Mouse (Mus musculus) limb, embryonic 12.5 days (tissue): Measurements from ENCODE around the gene Zbtb21. TPM values are rescaled to one million over a fixed set of nuclear protein-coding genes. Genes with fewer than 3 reads are reported as not detected.
A peak's percentile ranks its signal among the peaks of the same experiment; 100 is the strongest.

Source experiments
- ATAC-seq: fragments of 200-750 bp; cut with Nextera tagmentation; 2 replicates; pipeline ENCODE4 v1.8.0; 2017; ENCODE audit warnings: low read depth, moderate TSS enrichment; ENCODE audit not compliant: insufficient number of reproducible peaks, insufficient read depth, low FRiP score, low TSS enrichment
- H3K27ac ChIP-seq: fragments of 300-500 bp; sonication (generic); 2 replicates; pipeline ENCODE4 v1.5.1; 2016; ENCODE audit warnings: mild to moderate bottlenecking, moderate library complexity
- H3K27me3 ChIP-seq: fragments of 300-500 bp; sonication (generic); 2 replicates; pipeline ENCODE4 v1.6.1; 2016; ENCODE audit warnings: mild to moderate bottlenecking, moderate library complexity
- H3K36me3 ChIP-seq: fragments of 300-500 bp; sonication (generic); 2 replicates; pipeline ENCODE4 v1.6.1; 2016; ENCODE audit warnings: mild to moderate bottlenecking, moderate library complexity
- H3K4me1 ChIP-seq: fragments of 300-500 bp; sonication (generic); replicated peaks from 2 replicates; pipeline ENCODE4 v1.6.1; 2016
- H3K4me2 ChIP-seq: fragments of 300-500 bp; sonication (generic); 2 replicates; pipeline ENCODE4 v1.6.1; 2016; ENCODE audit warnings: mild to moderate bottlenecking, moderate library complexity
- H3K4me3 ChIP-seq: fragments of 300-500 bp; sonication (generic); replicated peaks from 2 replicates; pipeline ENCODE4 v1.5.1; 2016; ENCODE audit warnings: mild to moderate bottlenecking
- H3K9ac ChIP-seq: fragments of 300-500 bp; sonication (generic); replicated peaks from 2 replicates; pipeline ENCODE4 v1.6.1; 2016; ENCODE audit warnings: mild to moderate bottlenecking, moderate library complexity
- H3K9me3 ChIP-seq: fragments of 300-500 bp; sonication (generic); 2 replicates; pipeline ENCODE4 v1.6.1; 2016; ENCODE audit warnings: mild to moderate bottlenecking, moderate library complexity
- WGBS: fragments of 180-500 bp; shearing (Covaris S2); methylation state at CpG from one replicate; pipeline ENCODE4 v1.1.7; 2016; 5-methylcytosine and 5-hydroxymethylcytosine counted together
- polyA plus RNA-seq: library from polyadenylated mRNA; unstranded; fragments of >200 nt; fragmentation: Nextera tagmentation; extraction: Ambion mirVana; gene quantifications from 2 replicates; pipeline ENCODE4 v1.2.1, GENCODE M21; 2016

Zbtb21 gene
- polyA plus RNA-seq, 1 experiment from 2014 or later: 14.0 TPM

DNA sequence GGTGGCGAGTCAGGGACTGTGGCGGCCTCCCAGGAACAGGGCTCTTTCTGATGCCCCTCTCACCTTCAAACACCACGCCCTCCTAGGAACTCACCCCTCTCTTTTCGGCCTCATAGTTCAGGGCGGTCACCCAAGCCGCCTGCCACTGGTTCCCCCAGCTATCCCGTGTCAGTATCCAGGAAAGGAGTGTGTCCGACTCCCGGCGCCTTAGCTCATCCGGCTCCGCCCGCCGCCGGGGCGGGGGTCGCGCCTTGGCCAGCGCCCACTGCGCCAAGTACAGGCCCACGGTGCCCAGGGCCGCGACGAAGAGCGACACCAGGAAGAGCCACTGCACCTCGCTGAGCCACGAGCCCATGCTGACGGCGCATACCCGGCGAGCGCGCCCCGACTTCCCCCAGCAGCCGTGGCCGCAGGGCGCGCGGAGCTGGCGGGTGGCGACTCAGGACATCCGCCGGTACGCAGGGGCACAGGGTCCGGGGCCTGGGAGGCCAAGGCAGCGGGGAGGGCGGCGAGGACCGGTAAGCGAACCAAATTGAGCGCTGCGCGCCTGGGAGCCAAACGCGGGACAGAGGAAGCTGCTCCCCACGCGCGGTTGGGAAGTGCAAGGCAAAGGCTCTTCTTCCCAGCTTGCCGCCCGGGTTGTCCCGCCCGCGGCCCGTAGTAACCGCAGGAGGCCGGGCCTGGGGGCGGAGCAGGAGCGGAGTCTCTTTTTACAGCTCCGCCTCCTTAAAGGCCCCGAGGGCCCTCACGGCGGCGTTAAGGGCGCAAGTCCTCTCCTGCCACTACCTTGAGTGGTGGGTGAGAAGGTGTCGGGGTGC, 40.3 kb downstream of the Zbtb21 start:
- Histone ChIP-seq H3K4me1 (peaks cover 8% of the 10 kb centered on the region), H3K4me2 (peak overlapping the region; percentile 89), H3K9me3 (no peaks in the 10 kb centered on the region), H3K9ac (peak overlapping the region; percentile 79), H3K27ac (peak overlapping the region; percentile 75), H3K27me3 (no peaks in the 10 kb centered on the region), H3K4me3 (peak overlapping the region; percentile 90), H3K36me3 (no peaks in the 10 kb centered on the region)
- ATAC-seq: peak; percentile 91
- WGBS: 1% methylated on average over 72 of the region's 75 CpGs

DNA sequence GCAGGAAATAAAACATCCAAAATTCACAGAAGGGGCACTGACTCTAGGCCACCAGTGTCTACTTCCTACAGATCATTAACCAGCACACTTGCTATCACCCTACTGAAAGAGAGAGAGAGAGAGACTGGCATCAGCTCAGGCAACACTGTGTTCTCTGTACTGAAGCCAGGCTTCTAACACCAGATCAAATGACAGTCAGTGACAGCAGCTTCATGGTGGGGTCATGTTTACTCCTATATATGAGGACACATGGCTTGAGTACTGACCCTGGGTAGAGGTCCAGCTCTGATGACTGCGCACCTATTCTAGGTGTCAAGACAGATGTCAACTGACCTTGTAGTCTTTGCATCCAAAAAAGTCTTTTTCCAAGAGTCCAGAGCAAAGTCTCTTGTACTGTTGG, 41.8 kb downstream of the Zbtb21 start:
- Histone ChIP-seq H3K27ac (no peak overlapping the region), H3K4me2 (no peak overlapping the region), H3K4me3 (no peak overlapping the region), H3K4me1 (peaks cover 8% of the 10 kb centered on the region), H3K36me3 (no peaks in the 10 kb centered on the region), H3K27me3 (no peaks in the 10 kb centered on the region), H3K9me3 (no peaks in the 10 kb centered on the region), H3K9ac (no peak overlapping the region)
- no peak for ATAC-seq
- WGBS: 97% methylated on average over 1 of the region's 1 CpGs

DNA sequence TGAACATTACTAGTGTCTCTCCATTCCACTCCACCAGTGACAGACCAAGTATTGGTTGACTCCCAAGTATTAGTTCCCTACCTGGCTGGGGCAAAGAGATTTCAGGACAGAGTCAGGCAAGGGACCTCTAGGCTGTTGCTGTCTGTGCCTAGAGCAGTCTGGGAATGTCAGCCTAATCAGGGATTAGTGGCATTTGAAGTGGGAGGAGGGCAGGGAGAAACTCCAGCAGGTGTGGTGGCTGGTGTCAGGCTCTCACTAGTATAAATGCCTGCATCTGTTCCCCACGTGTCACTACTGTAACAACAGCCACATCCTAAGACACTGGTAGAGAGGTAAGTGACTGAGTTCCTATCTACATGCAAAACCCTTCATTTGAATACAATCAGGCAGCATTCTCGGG, 42.6 kb downstream of the Zbtb21 start:
- Histone ChIP-seq H3K9ac (no peak overlapping the region), H3K36me3 (no peaks in the 10 kb centered on the region), H3K27me3 (no peaks in the 10 kb centered on the region), H3K4me1 (peaks cover 8% of the 10 kb centered on the region), H3K27ac (no peak overlapping the region), H3K4me2 (no peak overlapping the region), H3K9me3 (no peaks in the 10 kb centered on the region), H3K4me3 (no peak overlapping the region)
- ATAC-seq: no peak
- WGBS: 33% methylated on average over 2 of the region's 2 CpGs

DNA sequence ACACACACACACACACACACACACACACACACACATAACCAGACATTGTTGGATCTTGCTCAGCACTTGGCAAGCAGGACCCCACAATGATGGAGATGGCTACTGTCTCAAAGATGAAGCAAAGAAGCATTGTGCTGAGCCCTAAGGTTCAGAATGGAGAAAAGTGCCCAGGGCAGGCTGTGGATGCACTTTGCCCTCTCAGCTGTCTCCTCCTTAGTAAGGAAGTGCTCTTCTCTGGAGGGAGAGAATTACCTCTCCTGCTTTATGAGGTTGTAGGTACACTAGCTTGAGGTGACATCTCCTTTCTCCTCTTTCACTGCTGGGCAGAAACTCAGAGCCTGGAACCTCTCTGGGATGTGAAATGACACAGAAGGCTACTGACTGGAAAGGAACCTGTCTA, 49.5 kb downstream of the Zbtb21 start:
- Histone ChIP-seq H3K4me3 (no peak overlapping the region), H3K27me3 (no peaks in the 10 kb centered on the region), H3K27ac (no peak overlapping the region), H3K9ac (no peak overlapping the region), H3K36me3 (no peaks in the 10 kb centered on the region), H3K4me2 (no peak overlapping the region), H3K4me1 (no peaks in the 10 kb centered on the region), H3K9me3 (no peaks in the 10 kb centered on the region)
- no peak for ATAC-seq

DNA sequence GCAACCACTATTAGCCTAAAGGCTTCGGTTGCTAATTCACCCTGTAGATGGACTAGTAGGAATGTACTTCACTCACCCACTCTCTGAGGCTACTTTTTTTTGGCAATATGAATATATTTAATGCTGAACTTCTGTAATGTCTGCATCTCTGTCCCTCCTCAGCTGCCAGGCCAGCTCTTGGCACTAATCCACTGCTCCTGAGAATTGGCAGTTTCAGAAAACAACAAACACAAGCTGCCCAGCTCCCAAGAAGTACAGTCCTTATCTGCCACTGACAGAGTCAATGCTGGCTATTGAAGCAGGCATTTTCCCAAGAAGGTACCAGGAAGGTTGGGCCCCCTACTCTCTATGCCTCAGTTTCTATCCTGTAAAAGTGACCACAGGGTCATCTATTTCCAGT, 53.1 kb downstream of the Zbtb21 start:
- no peak overlapping the region for H3K9ac ChIP-seq
- no peak overlapping the region for H3K27ac ChIP-seq
- ATAC-seq: no peak
- no peak overlapping the region for H3K4me3 ChIP-seq
- H3K36me3 ChIP-seq: no peaks in the 10 kb centered on the region
- no peak overlapping the region for H3K4me2 ChIP-seq
- H3K27me3 ChIP-seq: no peaks in the 10 kb centered on the region
- H3K9me3 ChIP-seq: no peaks in the 10 kb centered on the region
- WGBS: 81% methylated on average over 1 of the region's 1 CpGs
- H3K4me1 ChIP-seq: no peaks in the 10 kb centered on the region

DNA sequence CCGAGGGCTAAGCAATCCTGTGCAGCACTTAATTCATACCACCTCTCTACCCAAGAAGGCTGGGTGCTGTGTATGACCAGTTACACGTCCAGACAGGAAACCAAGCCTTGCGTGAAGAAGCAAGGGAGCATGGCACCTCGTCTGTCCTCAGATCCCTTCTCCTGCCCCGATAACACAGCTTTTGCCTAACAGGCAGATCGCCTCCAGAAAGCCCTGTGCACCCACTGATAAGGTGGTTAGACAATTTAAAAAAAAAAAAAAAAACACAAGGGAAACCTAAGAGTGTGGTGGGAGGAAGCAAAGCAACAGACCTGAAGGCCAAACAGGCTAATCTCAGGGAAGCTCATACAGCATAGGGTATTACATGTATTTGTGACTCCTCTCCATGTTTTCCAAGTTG, 54.9 kb downstream of the Zbtb21 start:
- no peaks in the 10 kb centered on the region for H3K27me3 ChIP-seq
- WGBS: 86% methylated on average over 6 of the region's 6 CpGs
- H3K9ac ChIP-seq: no peak overlapping the region
- H3K27ac ChIP-seq: no peak overlapping the region
- no peak overlapping the region for H3K4me3 ChIP-seq
- no peak overlapping the region for H3K4me2 ChIP-seq
- no peaks in the 10 kb centered on the region for H3K4me1 ChIP-seq
- no peaks in the 10 kb centered on the region for H3K36me3 ChIP-seq
- H3K9me3 ChIP-seq: no peaks in the 10 kb centered on the region
- no peak for ATAC-seq

DNA sequence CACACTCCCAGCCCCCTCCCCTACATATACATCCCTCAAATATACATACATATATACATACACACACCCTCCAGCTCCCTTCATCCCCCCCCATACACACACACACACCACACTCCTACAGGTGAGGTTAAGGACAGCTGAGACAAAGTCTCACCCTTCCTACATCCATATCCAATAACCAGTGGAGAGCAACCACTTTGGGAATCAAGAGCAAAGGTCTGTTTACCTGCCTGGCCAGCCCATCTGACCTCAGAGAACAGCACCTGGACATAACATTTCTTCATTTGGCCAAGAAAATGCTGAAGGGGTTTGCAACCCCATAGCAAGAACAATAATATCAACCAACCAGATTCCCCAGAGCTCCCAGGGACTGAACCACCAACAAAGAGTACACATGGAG, 56.1 kb downstream of the Zbtb21 start:
- H3K27me3 ChIP-seq: no peaks in the 10 kb centered on the region
- H3K36me3 ChIP-seq: no peaks in the 10 kb centered on the region
- H3K9me3 ChIP-seq: no peaks in the 10 kb centered on the region
- H3K4me2 ChIP-seq: no peak overlapping the region
- ATAC-seq: no peak
- no peaks in the 10 kb centered on the region for H3K4me1 ChIP-seq
- no peak overlapping the region for H3K4me3 ChIP-seq
- no peak overlapping the region for H3K27ac ChIP-seq
- no peak overlapping the region for H3K9ac ChIP-seq

DNA sequence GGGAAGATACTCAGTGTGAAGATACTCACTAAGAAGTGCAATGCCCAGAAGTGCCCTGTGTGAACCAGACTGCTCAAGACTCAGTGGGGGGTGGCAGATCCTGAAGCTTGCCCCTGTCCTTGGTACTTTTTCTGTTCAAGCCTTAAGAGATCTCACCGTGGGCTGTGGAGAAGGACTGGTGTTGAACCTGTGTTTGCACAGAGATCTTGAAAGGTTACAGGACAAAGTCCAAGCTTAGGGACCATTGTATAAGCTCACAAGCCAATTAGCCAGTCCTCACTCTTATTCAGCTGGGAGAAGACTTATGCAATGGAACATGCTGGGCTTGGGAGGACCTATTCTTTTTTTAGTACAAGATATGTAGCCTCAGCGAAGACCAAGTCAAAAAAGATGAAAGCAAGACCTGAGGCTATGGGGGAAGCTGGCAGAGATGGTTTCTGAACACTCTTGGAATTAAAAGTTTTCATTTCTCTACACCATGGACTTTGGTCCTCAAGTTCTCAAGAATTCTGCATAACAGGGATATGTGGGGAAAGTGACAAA, 56.9 kb downstream of the Zbtb21 start:
- ATAC-seq: no peak
- Histone ChIP-seq H3K27ac (no peak overlapping the region), H3K9ac (no peak overlapping the region), H3K4me2 (no peak overlapping the region), H3K36me3 (no peaks in the 10 kb centered on the region), H3K4me3 (no peak overlapping the region), H3K9me3 (no peaks in the 10 kb centered on the region), H3K4me1 (no peaks in the 10 kb centered on the region), H3K27me3 (no peaks in the 10 kb centered on the region)
- 81% methylated on average over 2 of the region's 2 CpGs for WGBS

DNA sequence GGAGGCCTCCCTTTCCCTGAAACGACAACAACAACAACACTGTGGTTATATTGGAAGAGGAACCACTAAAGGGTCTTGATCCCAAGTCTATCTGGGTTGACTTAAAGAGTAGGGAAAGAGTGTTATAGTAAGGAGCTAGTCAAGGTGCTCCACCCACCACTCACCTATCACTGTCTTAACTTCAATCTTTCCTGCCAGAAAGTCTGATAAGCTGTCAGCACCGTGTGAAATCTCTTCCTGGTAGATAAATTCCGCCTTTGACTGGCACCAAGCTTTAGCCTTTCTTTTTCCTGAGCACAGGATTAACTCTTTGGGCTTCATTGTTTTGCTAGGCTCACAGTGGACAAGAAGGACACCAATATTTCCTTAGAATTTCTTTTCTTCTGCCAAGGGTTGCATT, 58.4 kb downstream of the Zbtb21 start:
- Histone ChIP-seq H3K4me1 (no peaks in the 10 kb centered on the region), H3K27ac (no peak overlapping the region), H3K27me3 (no peaks in the 10 kb centered on the region), H3K4me3 (no peak overlapping the region), H3K4me2 (no peak overlapping the region), H3K36me3 (no peaks in the 10 kb centered on the region), H3K9ac (no peak overlapping the region), H3K9me3 (no peaks in the 10 kb centered on the region)
- WGBS: 82% methylated on average over 3 of the region's 3 CpGs
- no peak for ATAC-seq

DNA sequence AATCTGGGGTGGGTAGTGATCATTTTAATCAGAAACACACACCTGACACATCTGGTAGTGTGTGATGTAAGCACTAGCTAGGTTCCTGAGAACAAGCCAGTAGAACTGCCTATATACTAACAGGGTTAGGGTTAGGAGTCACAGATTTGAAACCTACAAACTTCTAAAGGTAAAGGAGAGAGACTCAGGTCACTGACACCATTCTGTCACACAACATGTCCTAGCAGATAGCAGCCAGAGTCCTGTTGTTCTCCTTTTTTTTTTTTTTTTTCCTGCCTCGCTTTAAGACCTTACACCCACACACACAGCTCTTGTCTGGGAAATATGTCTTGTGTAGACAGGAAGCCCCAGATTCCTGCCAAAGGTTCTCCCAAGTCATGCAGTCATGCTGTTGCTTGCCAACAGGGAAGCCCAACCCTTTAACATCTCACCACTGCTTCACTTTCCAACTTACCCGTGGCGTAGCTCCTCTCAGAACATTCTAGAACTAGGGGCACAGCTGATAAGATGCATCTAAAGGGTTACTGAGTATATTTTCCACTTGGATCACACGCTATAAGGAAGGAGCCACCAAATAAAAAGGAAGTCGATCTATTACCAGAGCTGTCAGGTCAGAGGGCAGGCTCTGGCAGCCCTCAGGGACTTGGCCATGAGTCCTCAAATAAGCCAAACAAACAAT, 64.9 kb downstream of the Zbtb21 start:
- no peak overlapping the region for H3K4me2 ChIP-seq
- no peaks in the 10 kb centered on the region for H3K36me3 ChIP-seq
- WGBS: 85% methylated on average over 5 of the region's 5 CpGs
- no peak overlapping the region for H3K4me3 ChIP-seq
- H3K27me3 ChIP-seq: no peaks in the 10 kb centered on the region
- H3K4me1 ChIP-seq: no peaks in the 10 kb centered on the region
- no peak overlapping the region for H3K9ac ChIP-seq
- no peak for ATAC-seq
- no peak overlapping the region for H3K27ac ChIP-seq
- no peaks in the 10 kb centered on the region for H3K9me3 ChIP-seq
